Mouse (Mus musculus) liver, embryonic 14.5 days (tissue): Measurements from ENCODE around the gene Tnfrsf17.

ENCODE experiments used
- CTCF ChIP-seq: IDR thresholded peaks from 2 replicates; pipeline ENCODE4 v1.5.1; 2016; ENCODE audit warnings: antibody characterized with exemption, low read depth, control low read depth
- EP300 ChIP-seq: IDR thresholded peaks from 2 replicates; pipeline ENCODE4 v1.6.1; 2016; ENCODE audit warnings: antibody characterized with exemption, low read depth

DNA sequence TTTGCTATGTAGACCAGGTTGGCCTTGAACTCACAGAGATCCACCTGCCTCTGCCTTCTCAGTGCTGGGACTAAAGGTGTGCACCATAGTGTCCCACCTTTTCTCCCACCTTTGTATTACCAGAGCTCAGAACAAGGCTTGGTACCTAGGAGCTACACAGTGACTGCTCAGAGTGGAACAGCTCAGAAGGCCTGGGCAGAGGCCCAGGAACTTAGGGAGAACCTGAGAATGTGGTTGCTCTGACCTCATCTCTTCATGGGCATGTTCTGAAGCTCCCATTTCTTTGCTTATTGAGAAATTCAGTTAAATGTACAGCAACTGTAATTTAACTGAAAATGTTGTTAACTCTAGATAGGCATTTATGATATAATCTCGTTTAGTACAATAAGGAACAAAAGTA is 53.2 kb downstream of the Tnfrsf17 start:
- TF ChIP-seq EP300 = no peak
- TF ChIP-seq CTCF = no peak
